Mouse (Mus musculus) CH12.LX (cell line): ENCODE data around the gene Acadvl. TPM values are rescaled to one million over a fixed set of nuclear protein-coding genes. Genes with fewer than 3 reads are reported as not detected.

ENCODE experiments used
- DNase-seq: peaks from one replicate; pipeline ENCODE4 v3.0.0-alpha.2; 2013; ENCODE audit errors: extremely low read depth
- H3K27ac ChIP-seq: 2 replicates; pipeline ENCODE4 v1.5.1; 2012; ENCODE audit warnings: low read depth, mild to moderate bottlenecking, control low read depth, moderate library complexity; ENCODE audit not compliant: insufficient read depth
- H3K27me3 ChIP-seq: replicated peaks from 2 replicates; pipeline ENCODE3; 2012; ENCODE audit warnings: inconsistent platforms
- H3K36me3 ChIP-seq, 2 experiments: replicated peaks in 1 of 2; 2 replicates each; pipeline versions ENCODE3 to v1.6.1; 2012; ENCODE audit warnings: inconsistent platforms in 1 of 2, low read length in 1 of 2, mild to moderate bottlenecking in 1 of 2, mixed read lengths in 1 of 2, moderate library complexity in 1 of 2; ENCODE audit not compliant: control insufficient read depth in 1 of 2, insufficient read depth in 1 of 2
- H3K4me1 ChIP-seq, 2 experiments: 2 replicates each; pipeline ENCODE4 v1.6.1; 2012; ENCODE audit warnings: inconsistent platforms in 1 of 2, moderate library complexity in 1 of 2; ENCODE audit not compliant: insufficient read depth in 2 of 2, control insufficient read depth in 1 of 2
- H3K4me2 ChIP-seq: 2 replicates; pipeline ENCODE4 v1.6.1; 2012; ENCODE audit warnings: low read depth, mild to moderate bottlenecking, control low read depth; ENCODE audit not compliant: poor library complexity, insufficient read depth, severe bottlenecking
- H3K4me3 ChIP-seq, 3 experiments: fragments of 150-350 bp in 1 of 3; sonication (generic) in 1 of 3; replicated peaks in 1 of 3; 2 replicates each; pipeline versions ENCODE3 to v1.5.1; 2011 to 2012; ENCODE audit warnings: low read depth in 2 of 3, low read length in 2 of 3, mild to moderate bottlenecking in 2 of 3, moderate library complexity in 2 of 3, control low read depth in 1 of 3, improper control_type of control experiment in 1 of 3, inconsistent platforms in 1 of 3, mixed read lengths in 1 of 3; ENCODE audit not compliant: poor library complexity in 1 of 3
- H3K79me2 ChIP-seq: replicated peaks from 2 replicates; pipeline ENCODE4 v1.6.1; 2012; ENCODE audit warnings: mild to moderate bottlenecking, moderate library complexity; ENCODE audit not compliant: control insufficient read depth, poor library complexity, insufficient read depth, severe bottlenecking; ENCODE audit errors: extremely low read depth
- H3K9ac ChIP-seq: 2 replicates; pipeline ENCODE4 v1.6.1; 2012; ENCODE audit warnings: low read depth, mild to moderate bottlenecking, control low read depth, moderate library complexity; ENCODE audit not compliant: insufficient read depth
- H3K9me3 ChIP-seq: replicated peaks from 2 replicates; pipeline ENCODE3; 2012; ENCODE audit warnings: low read length, inconsistent platforms, mixed read lengths
- CHD1 ChIP-seq: IDR thresholded peaks from 2 replicates; pipeline ENCODE4 v1.6.1; 2012; ENCODE audit warnings: low read depth, low read length, improper control_type of control experiment, inconsistent platforms
- CHD2 ChIP-seq: IDR thresholded peaks from 2 replicates; pipeline ENCODE4 v1.6.1; 2011; ENCODE audit warnings: low read length, improper control_type of control experiment
- CTCF ChIP-seq, 2 experiments: IDR thresholded peaks in 1 of 2; conservative IDR thresholded peaks in 1 of 2; 2 replicates each; pipeline ENCODE4 v1.5.1; 2011 to 2012; ENCODE audit warnings: low read depth in 2 of 2, low read length in 2 of 2, improper control_type of control experiment in 1 of 2, inconsistent platforms in 1 of 2, mild to moderate bottlenecking in 1 of 2, moderate library complexity in 1 of 2
- ELF1 ChIP-seq: IDR thresholded peaks from 2 replicates; pipeline ENCODE4 v1.6.1; 2014; ENCODE audit warnings: low read depth, mild to moderate bottlenecking, inconsistent platforms, low read length, improper control_type of control experiment
- EP300 ChIP-seq: IDR thresholded peaks from 2 replicates; pipeline ENCODE4 v1.6.1; 2011; ENCODE audit warnings: low read length, improper control_type of control experiment
- GABPA ChIP-seq: IDR thresholded peaks from 2 replicates; pipeline ENCODE4 v1.6.1; 2012; ENCODE audit warnings: low read depth, low read length, improper control_type of control experiment, inconsistent platforms; ENCODE audit not compliant: insufficient replicate concordance
- IRF4 ChIP-seq: IDR thresholded peaks from 2 replicates; pipeline ENCODE4 v1.6.1; 2014; ENCODE audit warnings: low read depth, mild to moderate bottlenecking, inconsistent platforms, low read length, improper control_type of control experiment
- KAT2A ChIP-seq: IDR thresholded peaks from 2 replicates; pipeline ENCODE4 v1.6.1; 2012; ENCODE audit warnings: low read length, improper control_type of control experiment, inconsistent platforms; ENCODE audit not compliant: insufficient replicate concordance
- MAX ChIP-seq: IDR thresholded peaks from 2 replicates; pipeline ENCODE4 v1.6.1; 2011; ENCODE audit warnings: low read length, improper control_type of control experiment
- MEF2A ChIP-seq: IDR thresholded peaks from 2 replicates; pipeline ENCODE4 v1.6.1; 2014; ENCODE audit warnings: low read depth, mild to moderate bottlenecking, inconsistent platforms, low read length, improper control_type of control experiment, borderline replicate concordance
- MXI1 ChIP-seq: IDR thresholded peaks from 2 replicates; pipeline ENCODE4 v1.6.1; 2011; ENCODE audit warnings: mild to moderate bottlenecking, low read depth, low read length, improper control_type of control experiment
- MYC ChIP-seq: IDR thresholded peaks from 2 replicates; pipeline ENCODE4 v1.6.1; 2011; ENCODE audit warnings: low read depth, mild to moderate bottlenecking, improper control_type of control experiment, low read length
- PAX5 ChIP-seq: IDR thresholded peaks from 2 replicates; pipeline ENCODE4 v1.6.1; 2012; ENCODE audit warnings: low read length, inconsistent platforms, mixed read lengths
- SIN3A ChIP-seq: IDR thresholded peaks from 2 replicates; pipeline ENCODE4 v1.6.1; 2012; ENCODE audit warnings: low read length, improper control_type of control experiment, inconsistent platforms
- UBTF ChIP-seq: IDR thresholded peaks from 2 replicates; pipeline ENCODE4 v1.6.1; 2012; ENCODE audit warnings: low read depth, mild to moderate bottlenecking, inconsistent platforms, low read length, improper control_type of control experiment, moderate library complexity
- ZC3H11A ChIP-seq: IDR thresholded peaks from 2 replicates; pipeline ENCODE4 v1.6.1; 2012; ENCODE audit warnings: low read depth, mild to moderate bottlenecking, inconsistent platforms, low read length, improper control_type of control experiment
- ZKSCAN1 ChIP-seq: IDR thresholded peaks from 2 replicates; pipeline ENCODE4 v1.6.1; 2012; ENCODE audit warnings: low read depth, inconsistent platforms, low read length, improper control_type of control experiment, borderline replicate concordance
- ZMIZ1 ChIP-seq: IDR thresholded peaks from 2 replicates; pipeline ENCODE4 v1.6.1; 2012; ENCODE audit warnings: low read depth, mild to moderate bottlenecking, inconsistent platforms, low read length, improper control_type of control experiment
- dilution Hi-C: fragments of 300-500 bp; cut with MboI; formaldehyde crosslinking; loops from 2 replicates; pipeline ENCODE4 v1.14.3; 2020; ENCODE audit warnings: low sequenced_read_pairs; ENCODE audit not compliant: extremely low pct_unique_long_range_greater_than_20kb, extremely low pct_ligation_motif_present
- in situ Hi-C: fragments of 300-500 bp; cut with MboI; formaldehyde crosslinking; loops from 3 replicates; pipeline ENCODE4 v1.14.3; 2019; ENCODE audit warnings: low sequenced_read_pairs, low pct_ligation_motif_present, low pct_unique_long_range_greater_than_20kb, mixed read lengths
- polyA plus RNA-seq: library from polyadenylated mRNA; unstranded; fragments of >175 nt; gene quantifications from 2 replicates; pipeline ENCODE4 v1.2.1, GENCODE M21; 2012; ENCODE audit warnings: low read depth; ENCODE audit not compliant: insufficient read length
- total RNA-seq, 2 experiments: library from RNA; depleted of rRNA; stranded (reverse); fragments of 300-350 nt in 1 of 2; fragments of >200 nt in 1 of 2; gene quantifications; 2 replicates each; pipeline ENCODE4 v1.2.3; 2012 to 2014

Acadvl gene
- total and polyA plus RNA-seq, 3 experiments = 76.9 to 148 (median 81.8) TPM

DNA sequence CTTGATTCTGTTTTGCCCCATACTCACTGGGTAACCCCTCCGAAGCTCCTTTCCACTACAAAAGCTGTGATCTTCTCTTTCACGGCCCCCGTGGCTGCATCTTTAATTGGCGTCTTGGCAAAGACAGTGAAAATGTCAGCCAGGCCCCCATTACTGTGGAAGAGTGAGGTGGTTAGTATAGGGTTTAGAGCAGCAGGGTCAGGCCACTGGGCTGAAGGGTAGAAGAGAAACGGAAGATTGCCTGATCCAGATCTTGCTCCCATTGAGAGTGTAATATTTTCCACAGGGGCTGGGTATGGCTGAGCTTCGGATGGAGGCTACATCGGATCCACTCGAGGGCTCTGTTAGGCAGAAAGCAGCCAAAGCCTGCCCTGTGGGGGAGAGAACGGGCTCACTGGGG, 2.3 kb downstream of the Acadvl start:
- no peak overlapping the region for H3K4me2 ChIP-seq
- no peaks in the 10 kb centered on the region for H3K79me2 ChIP-seq
- DNase-seq = no peak
- no peak overlapping the region for H3K9ac ChIP-seq
- peaks cover 14 to 21% of the 10 kb centered on the region in 2 experiments for H3K4me1 ChIP-seq
- no peak for TF ChIP-seq CHD1
- in situ Hi-C loops = loop anchor here (5.0 to 25.0 kb wide), 2 partner anchors 61 to 926 kb away; partner anchors contain the start of genes Per1 and Vamp2
- no peaks in the 10 kb centered on the region for H3K9me3 ChIP-seq
- peaks cover 59 to 66% of the 10 kb centered on the region in 2 experiments for H3K36me3 ChIP-seq
- H3K4me3 ChIP-seq = no peak overlapping the region
- no peaks in the 10 kb centered on the region for H3K27me3 ChIP-seq
- H3K27ac ChIP-seq = no peak overlapping the region
- dilution Hi-C loops = no loop called here

DNA sequence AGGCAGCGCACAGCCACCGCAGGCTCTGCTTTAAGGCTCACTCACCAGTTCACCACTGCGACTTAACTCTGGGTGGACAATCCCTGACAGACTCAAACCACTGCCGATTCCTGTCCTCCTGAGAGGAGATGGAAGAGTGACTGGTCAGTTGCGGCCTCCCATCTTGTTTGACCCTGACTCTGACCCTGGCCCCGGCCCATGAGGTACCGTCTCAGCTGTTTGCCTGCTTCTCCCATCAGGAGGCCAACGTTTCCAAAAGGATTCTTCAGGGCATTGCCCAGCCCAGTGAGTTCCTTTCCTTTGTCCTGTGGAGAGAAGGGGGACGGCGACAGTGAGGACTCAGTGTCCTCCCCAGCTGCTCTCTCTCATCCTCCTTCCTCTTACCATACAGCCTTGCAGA, 4.2 kb downstream of the Acadvl start:
- H3K36me3 ChIP-seq = peaks cover 79 to 86% of the 10 kb centered on the region in 2 experiments
- in situ Hi-C loops (loop anchor here (5.0 to 25.0 kb wide), 2 partner anchors 59 to 924 kb away; partner anchors contain the start of genes Per1 and Vamp2), dilution Hi-C loops (no loop called here)

DNA sequence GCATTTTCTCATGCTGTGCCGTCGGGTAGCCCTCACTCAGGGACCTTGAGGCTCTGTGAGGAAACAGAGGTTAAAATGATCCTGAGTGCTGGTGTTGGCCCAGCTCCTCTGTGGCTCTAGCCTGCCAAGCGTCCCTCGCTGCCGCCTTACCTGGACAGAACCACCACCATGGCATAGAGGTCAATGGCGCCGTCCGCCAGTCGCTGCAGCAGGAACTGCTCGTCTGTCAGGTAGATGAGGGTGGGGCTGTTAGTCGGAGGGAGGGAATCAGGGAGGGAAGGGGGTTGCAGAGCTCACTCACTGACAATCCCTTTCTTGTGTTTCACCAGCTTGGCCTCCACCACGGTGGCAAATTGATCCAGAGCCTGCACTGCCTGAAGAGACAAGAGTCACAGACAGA, 4.7 kb downstream of the Acadvl start:
- in situ Hi-C loops (loop anchor here (5.0 to 25.0 kb wide), 2 partner anchors 58 to 923 kb away; partner anchors contain the start of genes Per1 and Vamp2), dilution Hi-C loops (no loop called here)
- DNase-seq = no peak
- TF ChIP-seq GABPA = no peak
- no peak for TF ChIP-seq MAX
- H3K36me3 ChIP-seq = peaks cover 82 to 90% of the 10 kb centered on the region in 2 experiments
- H3K4me2 ChIP-seq = no peak overlapping the region
- peaks cover 14 to 16% of the 10 kb centered on the region in 2 experiments for H3K4me1 ChIP-seq
- H3K27me3 ChIP-seq = no peaks in the 10 kb centered on the region
- H3K9me3 ChIP-seq = no peaks in the 10 kb centered on the region
- H3K27ac ChIP-seq = no peak overlapping the region
- no peak overlapping the region for H3K4me3 ChIP-seq
- H3K79me2 ChIP-seq = no peaks in the 10 kb centered on the region
- H3K9ac ChIP-seq = no peak overlapping the region

More for the DNA sequence above, 4.2 kb downstream of the Acadvl start:
- DNase-seq = no peak
- H3K9ac ChIP-seq = no peak overlapping the region
- H3K4me2 ChIP-seq = no peak overlapping the region
- H3K9me3 ChIP-seq = no peaks in the 10 kb centered on the region
- H3K4me3 ChIP-seq = no peak overlapping the region
- H3K4me1 ChIP-seq = peaks cover 14 to 21% of the 10 kb centered on the region in 2 experiments
- H3K79me2 ChIP-seq = no peaks in the 10 kb centered on the region
- H3K27ac ChIP-seq = no peak overlapping the region
- no peaks in the 10 kb centered on the region for H3K27me3 ChIP-seq
- TF ChIP-seq MYC (no peak), PAX5 (no peak), IRF4 (no peak)

DNA sequence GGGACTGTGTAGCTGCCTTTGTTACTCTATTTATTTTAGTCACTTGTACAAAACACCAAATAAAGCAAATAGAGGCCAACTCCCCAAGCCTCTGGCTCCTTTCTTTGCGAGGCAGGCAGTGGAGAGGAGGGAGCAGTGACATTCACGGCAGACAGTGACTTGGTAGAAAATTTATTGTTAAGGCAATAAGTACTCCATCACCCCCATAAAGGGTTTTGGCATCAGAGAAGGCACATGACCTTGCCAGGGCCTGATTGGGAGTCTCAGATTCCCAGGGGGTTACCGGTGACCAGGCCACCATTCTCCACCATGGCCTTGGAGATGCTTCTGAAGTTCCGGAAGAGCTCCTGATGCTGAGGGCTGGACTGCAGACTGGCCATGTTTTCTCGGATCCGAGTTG, 5.2 kb downstream of the Acadvl start:
- dilution Hi-C loops = no loop called here
- no peak overlapping the region for H3K4me2 ChIP-seq
- no peak for DNase-seq
- peaks cover 86 to 95% of the 10 kb centered on the region in 2 experiments for H3K36me3 ChIP-seq
- H3K9me3 ChIP-seq = no peaks in the 10 kb centered on the region
- no peak for TF ChIP-seq ELF1
- TF ChIP-seq SIN3A = no peak
- TF ChIP-seq MXI1 = no peak
- no peak for TF ChIP-seq CTCF (conservative IDR thresholded peaks at IDR 0.05 in 1 of 2, IDR thresholded peaks at IDR 0.05 in 1 of 2; ENCODE audit: low read depth in 2 of 2, low read length in 2 of 2)
- TF ChIP-seq MEF2A = no peak
- no peak for TF ChIP-seq ZC3H11A
- no peak for TF ChIP-seq KAT2A
- TF ChIP-seq UBTF = no peak
- TF ChIP-seq ZMIZ1 = no peak
- TF ChIP-seq CHD2 = no peak
- no peak for TF ChIP-seq EP300
- TF ChIP-seq ZKSCAN1 = no peak
- no peak overlapping the region for H3K9ac ChIP-seq
- H3K27ac ChIP-seq = no peak overlapping the region
- H3K4me3 ChIP-seq = no peak overlapping the region
- peaks cover 16 to 19% of the 10 kb centered on the region in 2 experiments for H3K4me1 ChIP-seq
- H3K27me3 ChIP-seq = no peaks in the 10 kb centered on the region
- in situ Hi-C loops = loop anchor here (5.0 to 25.0 kb wide), 2 partner anchors 58 to 923 kb away; partner anchors contain the start of genes Per1 and Vamp2
- H3K79me2 ChIP-seq = no peaks in the 10 kb centered on the region
